Mouse (Mus musculus) midbrain, postnatal 0 days (tissue): ENCODE measurements around the gene Mplkip. TPM values are rescaled to one million over a fixed set of nuclear protein-coding genes. Genes with fewer than 3 reads are reported as not detected.

Experiments
- ATAC-seq: fragments of 200-750 bp; cut with Nextera tagmentation; 2 replicates; pipeline ENCODE4 v1.8.0; 2017; ENCODE audit warnings: moderate number of reproducible peaks, mild to moderate bottlenecking, moderate TSS enrichment, moderate library complexity; ENCODE audit not compliant: low FRiP score
- DNase-seq: peaks from one replicate; pipeline ENCODE4 v3.0.0-alpha.2; 2015; ENCODE audit warnings: low spot score
- H3K27ac ChIP-seq: fragments of 300-500 bp; sonication (generic); 2 replicates; pipeline ENCODE4 v1.5.1; 2014; ENCODE audit warnings: low read depth, mild to moderate bottlenecking, low read length, mixed read lengths
- H3K27me3 ChIP-seq: fragments of 300-500 bp; sonication (generic); 2 replicates; pipeline ENCODE4 v1.6.1; 2014; ENCODE audit warnings: low read length, control low read depth, mixed read lengths; ENCODE audit not compliant: insufficient read depth
- H3K36me3 ChIP-seq: fragments of 300-500 bp; sonication (generic); 2 replicates; pipeline ENCODE4 v1.6.1; 2014; ENCODE audit warnings: low read length, control low read depth, mixed read lengths; ENCODE audit not compliant: insufficient read depth
- H3K4me1 ChIP-seq: fragments of 300-500 bp; sonication (generic); 2 replicates; pipeline ENCODE4 v1.6.1; 2014; ENCODE audit warnings: mild to moderate bottlenecking, control low read depth, antibody characterized with exemption, low read length, mixed read lengths; ENCODE audit not compliant: insufficient read depth
- H3K4me2 ChIP-seq: fragments of 300-500 bp; sonication (generic); 2 replicates; pipeline ENCODE4 v1.6.1; 2014; ENCODE audit warnings: low read depth, mild to moderate bottlenecking, low read length, mixed read lengths; ENCODE audit not compliant: poor library complexity, severe bottlenecking
- H3K4me3 ChIP-seq: fragments of 300-500 bp; sonication (generic); 2 replicates; pipeline ENCODE4 v1.5.1; 2014; ENCODE audit warnings: low read depth, mild to moderate bottlenecking, low read length, moderate library complexity
- H3K9ac ChIP-seq: fragments of 300-500 bp; sonication (generic); replicated peaks from 2 replicates; pipeline ENCODE4 v1.6.1; 2014; ENCODE audit warnings: mild to moderate bottlenecking, low read length, moderate library complexity, mixed read lengths; ENCODE audit not compliant: poor library complexity, severe bottlenecking
- H3K9me3 ChIP-seq: fragments of 300-500 bp; sonication (generic); 2 replicates; pipeline ENCODE4 v1.6.1; 2016; ENCODE audit warnings: low read length, control low read depth
- CTCF ChIP-seq: IDR thresholded peaks from 2 replicates; pipeline ENCODE4 v1.5.1; 2016; ENCODE audit warnings: antibody characterized with exemption, mild to moderate bottlenecking
- WGBS: fragments of 180-500 bp; shearing (Covaris S2); extraction: QIAGEN DNeasy Blood & Tissue Kit; methylation state at CpG from one replicate; pipeline ENCODE4 v1.1.7; 2014; 5-methylcytosine and 5-hydroxymethylcytosine counted together
- microRNA counts: library from miRNA; unstranded; fragments of <30 nt; microRNA quantifications from one replicate; lab custom pipeline; 2015
- microRNA-seq: library from miRNA; unstranded; fragments of <30 nt; microRNA quantifications from one replicate; pipeline ENCODE4, GENCODE M21; 2016; ENCODE audit warnings: borderline number of aligned reads
- polyA plus RNA-seq: library from polyadenylated mRNA; unstranded; fragments of >200 nt; fragmentation: Nextera tagmentation; extraction: Ambion mirVana; gene quantifications from 2 replicates; pipeline ENCODE4 v1.2.1, GENCODE M21; 2015
- total RNA-seq: library from RNA; depleted of rRNA; stranded (reverse); fragments of >200 nt; gene quantifications from 2 replicates; pipeline ENCODE4 v1.2.3, GENCODE M21; 2014; rRNA removed

Mplkip gene
- total and polyA plus RNA-seq, 2 experiments from 2014 or later: 19.9 to 28.3 TPM

DNA sequence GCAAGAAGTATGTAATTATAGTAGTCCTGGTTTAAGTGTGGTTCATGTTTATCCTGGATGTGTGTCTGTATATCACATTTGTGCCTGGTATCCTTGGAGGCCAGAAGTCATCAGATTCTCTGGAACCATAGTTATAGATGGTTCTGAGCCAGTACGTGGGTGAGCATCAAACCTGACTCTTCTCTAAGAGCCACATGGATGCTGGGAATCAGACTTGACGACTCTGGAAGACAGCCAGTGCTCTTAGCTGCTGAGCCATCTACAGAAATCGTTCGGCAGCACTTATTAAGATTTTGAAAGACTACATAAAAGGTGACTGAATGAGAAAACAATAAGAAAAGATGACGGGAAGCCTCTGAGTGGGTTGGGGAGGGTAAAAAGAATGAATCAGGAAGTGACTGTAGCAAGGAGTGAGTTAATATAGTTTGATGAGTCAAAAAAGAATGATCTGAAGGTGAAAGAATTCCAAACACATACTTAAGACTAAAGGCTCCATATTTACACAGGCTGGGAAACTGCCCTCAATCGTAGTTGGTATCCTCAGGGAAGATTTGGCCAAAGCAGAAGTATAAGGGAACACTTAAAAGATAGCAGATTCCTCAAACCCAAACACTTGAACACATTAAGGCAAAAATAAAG lies 10.3 kb downstream of the Mplkip start:
- DNase-seq (no peak), ATAC-seq (no peak)
- Histone ChIP-seq H3K27me3 (no peaks in the 10 kb centered on the region), H3K4me3 (no peak overlapping the region), H3K4me1 (no peaks in the 10 kb centered on the region), H3K9ac (no peak overlapping the region), H3K9me3 (no peaks in the 10 kb centered on the region), H3K27ac (no peak overlapping the region), H3K4me2 (no peak overlapping the region), H3K36me3 (no peaks in the 10 kb centered on the region)
- no peak for TF ChIP-seq CTCF
- 86% methylated on average over 6 of the region's 6 CpGs for WGBS

GRCm38 (mm10) chr13:17708784-17709311 lies 13.9 kb downstream of the Mplkip start:
- DNase-seq: no peak
- Histone ChIP-seq H3K27me3 (no peaks in the 10 kb centered on the region), H3K4me1 (no peaks in the 10 kb centered on the region), H3K36me3 (no peaks in the 10 kb centered on the region), H3K9me3 (no peaks in the 10 kb centered on the region), H3K4me2 (no peak overlapping the region), H3K27ac (no peak overlapping the region), H3K9ac (no peak overlapping the region), H3K4me3 (no peak overlapping the region)
- 76% methylated on average over 5 of the region's 5 CpGs for WGBS
- no peak for ATAC-seq
- TF ChIP-seq CTCF: no peak

- 96% methylated on average over 1 of the region's 1 CpGs for WGBS
- peaks cover 23% of the 10 kb centered on the region; the same call in 1 of the 2 replicates for H3K36me3 ChIP-seq
- no peak overlapping the region for H3K4me2 ChIP-seq
- ATAC-seq (no peak), DNase-seq (no peak)
- H3K4me3 ChIP-seq: no peak overlapping the region
- no peak for TF ChIP-seq CTCF
- no peaks in the 10 kb centered on the region for H3K9me3 ChIP-seq
- no peak overlapping the region for H3K27ac ChIP-seq
- H3K9ac ChIP-seq: no peak overlapping the region
- H3K4me1 ChIP-seq: no peaks in the 10 kb centered on the region
- H3K27me3 ChIP-seq: no peaks in the 10 kb centered on the region
Measured at GRCm38 (mm10) chr13:17717357-17717756, 22.4 kb downstream of the Mplkip start.

GRCm38 (mm10) chr13:17727922-17728321 lies 32.9 kb downstream of the Mplkip start:
- H3K4me2 ChIP-seq: no peak overlapping the region
- H3K9me3 ChIP-seq: no peaks in the 10 kb centered on the region
- no peaks in the 10 kb centered on the region for H3K36me3 ChIP-seq
- no peak for ATAC-seq
- no peaks in the 10 kb centered on the region for H3K27me3 ChIP-seq
- H3K9ac ChIP-seq: no peak overlapping the region
- H3K4me1 ChIP-seq: no peaks in the 10 kb centered on the region
- TF ChIP-seq CTCF: no peak
- DNase-seq: no peak
- no peak overlapping the region for H3K4me3 ChIP-seq
- no peak overlapping the region for H3K27ac ChIP-seq
- WGBS: 92% methylated on average over 4 of the region's 4 CpGs

GRCm38 (mm10) chr13:17728798-17729197 lies 33.8 kb downstream of the Mplkip start:
- DNase-seq (no peak), ATAC-seq (no peak)
- WGBS: 93% methylated on average over 3 of the region's 3 CpGs
- no peaks in the 10 kb centered on the region for H3K4me1 ChIP-seq
- H3K36me3 ChIP-seq: no peaks in the 10 kb centered on the region
- no peak overlapping the region for H3K4me2 ChIP-seq
- H3K27me3 ChIP-seq: no peaks in the 10 kb centered on the region
- H3K4me3 ChIP-seq: no peak overlapping the region
- no peak for TF ChIP-seq CTCF
- H3K9ac ChIP-seq: no peak overlapping the region
- no peaks in the 10 kb centered on the region for H3K9me3 ChIP-seq
- H3K27ac ChIP-seq: no peak overlapping the region

MicroRNAs within 50 kb of the gene (microRNA counts, 519-probe panel; counts per million panel counts)
- 528 counts per million, percentile 58 among the panel's probes with 10 or more counts for microRNA mmu-miR-466i (lab: Ali Mortazavi, UCI)

Small RNA genes lying within 50 kb of the gene (microRNA-seq; reads per million reads assigned to microRNA genes)
- gene Mir466i: not detected

Other genes starting within 250 kb of the Mplkip start
- gene Sugct, start 361 bp downstream of the Mplkip start, total RNA-seq: 1.4 and 1.5 TPM in 2 replicates
- 2.0 and 2.9 TPM in 2 replicates for gene Sugct, start 361 bp downstream of the Mplkip start, polyA plus RNA-seq
- gene Cdk13, start 109.9 kb downstream of the Mplkip start, total RNA-seq: 101 and 113 TPM in 2 replicates
- 6.9 and 10.9 TPM in 2 replicates for gene Cdk13, start 109.9 kb downstream of the Mplkip start, polyA plus RNA-seq
- gene Rala, start 249.0 kb downstream of the Mplkip start, total RNA-seq: 94.8 and 94.9 TPM in 2 replicates
- 233 and 257 TPM in 2 replicates for gene Rala, start 249.0 kb downstream of the Mplkip start, polyA plus RNA-seq